Mouse (Mus musculus): ENCODE data around the gene 4930402H24Rik.
A peak's percentile ranks its signal among the peaks of the same experiment; 100 is the strongest.

The 4930402H24Rik gene

GRCm38 (mm10) chr2:130905751-130906583 is at the start of gene 4930402H24Rik, which contains the start of gene Atrn:
Gene 4930402H24Rik, minus strand, starts transcription at chr2:130906406.
Gene Atrn, plus strand, starts transcription at chr2:130906495.
- peak; percentile 93 for DNase-seq

DNA sequence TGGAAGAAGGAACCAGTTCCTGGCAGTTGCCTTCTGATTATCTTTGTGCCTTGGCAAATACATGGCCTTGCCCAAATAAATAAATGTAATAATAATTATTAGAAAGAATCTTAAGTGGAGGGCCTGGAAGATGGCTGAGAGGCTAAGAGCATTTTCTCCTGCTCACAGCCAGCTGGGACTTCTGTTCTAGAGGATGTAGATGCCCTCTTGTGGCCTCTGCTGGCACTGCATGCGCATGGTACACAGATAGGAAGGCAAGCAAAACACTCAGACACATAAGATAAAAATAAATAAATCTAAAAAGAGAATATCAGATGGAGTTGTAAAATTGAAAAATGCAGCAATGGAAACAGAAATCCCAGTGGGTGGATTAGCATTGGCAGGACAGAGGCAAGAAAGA is 44.3 kb upstream of the 4930402H24Rik start:
- DNase-seq = peak; percentile 91

DNA sequence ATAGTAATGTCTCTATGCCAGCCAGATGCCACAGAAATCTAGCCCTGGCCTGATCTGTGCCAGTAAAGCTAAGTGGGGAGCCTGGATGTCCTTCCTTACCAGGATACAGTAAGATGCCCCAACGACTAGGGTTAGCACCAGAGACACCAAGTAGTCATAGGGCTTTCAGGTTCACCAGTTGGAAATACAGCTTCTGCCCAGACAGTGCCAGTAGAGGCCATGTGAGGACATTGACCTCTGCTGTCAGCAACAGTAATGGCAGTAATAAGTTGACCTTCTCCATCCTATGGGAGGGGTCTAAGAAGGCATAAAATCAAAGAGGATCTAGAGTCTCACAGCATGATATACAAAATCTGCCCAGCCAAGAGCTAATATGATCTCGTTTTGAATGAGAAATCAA is 43.6 kb upstream of the 4930402H24Rik start:
- peak; percentile 13 for DNase-seq

DNA sequence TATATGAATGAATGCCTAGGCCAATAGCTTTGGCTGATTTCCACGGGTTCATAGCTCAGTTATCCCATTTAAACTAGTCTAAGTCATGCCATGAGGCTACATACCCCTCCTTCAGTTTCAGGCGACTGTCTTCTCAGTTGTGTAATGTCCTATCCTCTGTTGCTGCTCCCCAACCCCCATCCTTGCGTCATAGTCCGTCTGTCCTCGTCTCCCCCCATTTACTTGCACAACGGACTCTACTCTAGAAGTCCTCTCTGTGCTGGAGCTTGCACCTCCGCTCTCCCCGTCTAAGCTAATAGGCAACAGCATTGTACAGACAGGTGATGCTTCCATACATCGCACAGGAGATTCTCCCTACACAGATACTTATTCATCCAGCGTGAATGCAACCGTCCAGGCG is 26.7 kb upstream of the 4930402H24Rik start:
- DNase-seq = no peak

- no peak for DNase-seq
These were observed 23.8 kb upstream of the 4930402H24Rik start for GRCm38 (mm10) chr2:130929994-130930393.

- no peak for DNase-seq
These were observed 22.3 kb upstream of the 4930402H24Rik start for GRCm38 (mm10) chr2:130928530-130928929.

GRCm38 (mm10) chr2:130928031-130928430 is 21.8 kb upstream of the 4930402H24Rik start:
- DNase-seq = no peak

DNA sequence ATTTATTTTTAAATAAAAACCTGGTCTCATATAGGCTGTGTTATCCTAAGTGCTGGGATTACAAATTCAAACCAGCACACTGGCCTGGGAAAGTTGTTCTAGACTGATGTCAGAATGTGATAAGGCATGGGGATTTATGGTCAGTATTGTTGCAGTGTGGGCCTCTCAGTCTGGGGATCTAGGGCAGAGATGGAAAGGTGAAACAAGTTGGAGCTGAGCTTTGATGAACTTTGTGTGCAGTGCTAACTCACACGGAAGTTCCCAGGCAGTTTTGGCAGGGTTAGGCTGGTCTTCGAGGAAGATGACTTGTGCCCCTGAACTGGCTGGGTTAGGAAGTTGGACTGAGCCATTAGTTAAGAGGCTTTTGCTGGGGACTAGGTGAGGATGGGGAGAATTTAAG is 18.7 kb upstream of the 4930402H24Rik start:
- no peak for DNase-seq

DNA sequence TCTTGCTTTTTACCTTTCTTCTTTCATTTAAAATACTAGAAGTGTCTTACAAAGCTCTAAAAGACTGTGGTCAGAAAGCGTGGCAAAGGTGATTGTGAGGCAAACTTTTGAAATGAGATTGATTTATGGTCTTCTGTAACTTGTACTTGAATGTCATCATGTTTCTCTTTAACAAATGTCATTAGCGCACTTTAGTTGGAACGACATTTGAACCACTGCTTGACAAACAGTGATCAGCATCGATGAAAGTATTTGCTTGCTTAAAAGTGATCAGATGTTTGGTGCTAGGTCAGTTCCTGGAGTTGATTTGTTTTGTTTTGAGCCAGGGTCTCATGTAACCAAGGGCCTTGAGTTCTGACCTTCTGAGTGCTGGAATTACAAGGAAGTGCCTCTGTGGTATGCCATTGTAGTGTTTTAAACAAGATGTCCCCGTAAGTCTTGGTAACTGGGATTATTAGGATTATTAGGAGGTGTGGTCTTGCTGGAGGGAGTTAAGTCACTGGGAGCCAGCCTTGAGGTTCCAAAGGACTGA is 12.9 kb upstream of the 4930402H24Rik start:
- DNase-seq = no peak

DNA sequence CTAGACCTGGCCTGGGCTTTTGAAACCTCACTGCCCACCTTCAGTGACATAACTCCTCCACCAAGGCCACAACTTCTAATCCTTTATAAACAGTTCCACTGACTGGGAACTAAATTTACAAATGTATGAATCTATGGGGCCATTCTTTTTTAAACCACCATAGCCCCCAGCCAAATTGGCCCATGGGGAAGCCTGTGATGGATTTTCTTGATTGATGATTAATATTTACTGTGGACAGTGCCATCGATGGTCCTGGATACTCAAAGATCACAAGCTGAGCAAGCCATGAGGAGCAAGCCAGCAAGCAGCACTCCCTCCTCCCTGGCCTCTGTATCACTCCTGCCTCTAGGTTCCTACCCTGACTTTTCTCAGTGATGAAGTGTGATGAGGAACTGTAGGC is 11.5 kb upstream of the 4930402H24Rik start:
- DNase-seq = no peak

DNA sequence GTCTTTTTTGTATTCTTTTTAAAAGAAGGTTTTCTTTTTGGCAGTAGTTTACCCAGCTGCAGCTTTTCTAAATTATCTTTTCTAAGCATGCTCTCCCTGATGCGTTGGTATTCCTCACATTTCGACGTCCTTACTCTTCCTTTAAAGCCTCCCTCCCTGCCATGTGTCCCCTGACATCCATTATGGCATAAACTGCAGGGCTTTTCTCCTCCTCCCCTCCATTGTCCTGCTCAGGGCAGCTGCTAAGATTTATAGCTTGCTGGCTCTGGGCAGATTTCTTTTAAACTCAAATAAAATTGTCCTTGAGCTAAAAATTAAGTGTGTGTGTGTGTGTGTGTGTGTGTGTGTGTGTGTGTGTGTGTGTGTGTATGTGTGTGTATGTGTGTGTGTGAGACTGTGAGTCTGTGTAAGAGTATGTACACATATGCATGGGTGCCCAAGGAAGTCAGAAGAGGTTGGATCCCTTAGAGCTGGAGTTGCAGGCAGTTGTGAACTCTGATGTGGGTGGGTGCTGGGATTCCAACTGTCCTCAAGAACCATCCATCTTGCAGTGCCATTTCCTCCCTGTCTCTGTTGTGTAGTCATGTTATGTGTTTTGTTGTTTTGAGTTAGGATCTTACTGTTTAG is 10.4 kb upstream of the 4930402H24Rik start:
- DNase-seq = no peak

GRCm38 (mm10) chr2:130914873-130915272 is 8.7 kb upstream of the 4930402H24Rik start:
- no peak for DNase-seq

DNA sequence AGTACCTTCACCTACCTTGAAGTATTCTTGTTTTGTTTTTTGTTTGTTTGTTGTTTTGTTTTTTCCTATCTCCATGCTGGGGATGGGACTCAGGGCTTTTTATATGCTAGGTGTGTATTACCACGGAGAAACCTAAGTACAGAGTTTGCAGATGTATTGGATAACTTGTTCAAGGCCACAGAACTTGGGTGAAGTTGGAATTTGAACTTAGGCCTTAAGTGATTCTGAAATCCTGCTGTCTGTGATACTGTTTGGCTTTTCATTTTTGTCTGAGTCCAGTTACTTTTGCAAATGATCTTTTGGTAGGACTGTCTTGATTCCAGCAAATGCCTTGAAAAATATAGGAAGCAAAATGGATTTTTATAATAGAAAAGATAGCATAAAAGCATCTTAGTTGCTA is 5.5 kb upstream of the 4930402H24Rik start:
- no peak for DNase-seq

DNA sequence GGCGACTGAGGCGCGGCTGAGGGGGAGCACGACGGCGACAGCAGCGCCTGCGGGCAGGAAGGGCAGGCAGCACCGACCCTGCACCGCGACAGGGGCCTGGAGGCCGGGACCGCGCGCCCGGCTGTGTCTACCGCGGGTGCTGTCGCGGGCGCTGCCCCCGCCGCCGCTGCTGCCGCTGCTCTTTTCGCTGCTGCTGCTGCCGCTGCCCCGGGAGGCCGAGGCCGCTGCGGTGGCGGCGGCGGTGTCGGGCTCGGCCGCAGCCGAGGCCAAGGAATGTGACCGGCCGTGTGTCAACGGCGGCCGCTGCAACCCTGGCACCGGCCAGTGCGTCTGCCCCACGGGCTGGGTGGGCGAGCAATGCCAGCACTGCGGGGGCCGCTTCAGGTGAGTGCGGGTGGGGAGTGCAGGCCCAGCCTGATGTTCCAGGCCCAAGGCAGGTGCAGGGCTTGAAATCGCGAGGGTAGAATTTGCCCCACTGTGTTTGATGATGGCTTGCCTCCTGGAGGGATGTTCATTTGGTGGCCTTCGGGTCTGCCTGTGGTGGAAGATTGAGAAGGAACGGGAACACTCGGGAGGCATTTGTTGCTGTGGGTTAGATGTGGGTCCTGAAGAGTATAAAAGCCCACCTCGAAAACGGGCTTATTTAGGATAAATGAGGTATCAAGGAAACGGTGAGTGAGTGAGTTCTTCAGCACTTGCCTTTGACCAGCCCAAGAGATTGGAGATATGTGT is 544 bp upstream of the 4930402H24Rik start:
- no peak for DNase-seq

DNA sequence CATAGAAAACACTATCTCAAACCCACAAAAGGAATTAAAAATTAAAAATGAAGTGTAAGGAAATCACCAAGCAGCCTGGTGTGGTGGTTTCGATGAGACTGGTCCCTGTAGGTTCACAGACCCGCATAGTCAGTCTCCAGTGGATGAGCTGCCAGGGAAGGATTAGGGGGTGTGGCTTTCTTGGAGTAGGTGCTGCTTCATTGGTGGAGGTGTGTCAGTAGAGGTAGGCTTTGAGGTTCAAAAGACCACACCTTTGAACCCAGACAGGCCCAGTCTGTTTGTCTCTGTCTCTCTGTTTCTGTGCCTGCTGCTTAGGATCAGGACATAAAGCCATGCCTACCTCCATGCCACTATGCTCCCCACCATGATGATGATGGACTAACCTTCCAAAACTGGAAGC is 7.4 kb downstream of the 4930402H24Rik start:
- DNase-seq = peak; percentile 16

GRCm38 (mm10) chr2:130897856-130898255 is 8.3 kb downstream of the 4930402H24Rik start:
- peak; percentile 27 for DNase-seq

GRCm38 (mm10) chr2:130896944-130897343 is 9.3 kb downstream of the 4930402H24Rik start:
- no peak for DNase-seq

GRCm38 (mm10) chr2:130887456-130887855 is 18.8 kb downstream of the 4930402H24Rik start:
- no peak for DNase-seq

GRCm38 (mm10) chr2:130886983-130887382 is 19.2 kb downstream of the 4930402H24Rik start:
- no peak for DNase-seq

GRCm38 (mm10) chr2:130877376-130877775 is 28.8 kb downstream of the 4930402H24Rik start:
- no peak for DNase-seq

DNA sequence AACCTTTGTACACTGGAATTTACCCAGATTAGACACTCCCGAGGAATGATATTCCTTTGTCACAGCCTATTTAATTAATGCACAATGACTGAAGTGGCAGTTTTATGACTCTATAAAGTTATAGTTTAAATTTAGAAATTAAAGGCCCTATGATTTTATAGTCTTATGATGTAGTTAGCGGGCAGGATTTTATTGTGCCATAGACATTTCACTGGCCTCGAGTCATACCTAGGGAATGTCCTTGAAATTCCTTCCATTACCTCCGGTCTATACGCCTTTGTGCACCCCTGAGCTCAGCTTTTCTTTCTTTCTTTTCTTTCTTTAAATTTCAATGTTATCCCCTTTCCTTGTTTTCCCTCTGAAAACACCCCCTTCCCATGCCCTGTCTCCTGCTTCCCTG is 35.3 kb downstream of the 4930402H24Rik start:
- no peak for DNase-seq

DNA sequence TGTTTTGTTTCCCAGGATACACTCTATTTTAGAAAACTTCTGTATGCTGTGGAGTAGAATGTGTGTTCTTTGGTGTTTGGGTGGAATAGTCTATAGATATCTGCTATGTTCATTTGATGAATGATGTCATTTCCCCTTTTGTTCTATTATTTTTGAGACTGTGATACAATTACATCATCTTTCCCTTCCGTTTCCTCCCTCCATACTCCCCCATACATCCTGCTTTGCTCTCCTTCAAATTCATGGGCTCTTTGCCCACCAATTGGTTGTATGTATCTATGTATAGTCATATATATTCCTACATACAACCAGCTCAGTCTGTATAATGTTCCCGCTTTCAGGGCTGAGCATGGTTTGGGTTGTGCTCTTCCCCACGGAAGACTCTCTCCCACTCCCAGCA is 44.1 kb downstream of the 4930402H24Rik start:
- no peak for DNase-seq

GRCm38 (mm10) chr2:130852964-130853363 is 53.2 kb downstream of the 4930402H24Rik start:
- no peak for DNase-seq
